Mouse (Mus musculus): Measurements from ENCODE around the gene Tff3. TPM values are rescaled to one million over a fixed set of nuclear protein-coding genes. Genes with fewer than 3 reads are reported as not detected.
A peak's percentile ranks its signal among the peaks of the same experiment; 100 is the strongest.

The Tff3 gene
- polyA plus RNA-seq, 1 experiment from 2014 or later, result 0.45 TPM

DNA sequence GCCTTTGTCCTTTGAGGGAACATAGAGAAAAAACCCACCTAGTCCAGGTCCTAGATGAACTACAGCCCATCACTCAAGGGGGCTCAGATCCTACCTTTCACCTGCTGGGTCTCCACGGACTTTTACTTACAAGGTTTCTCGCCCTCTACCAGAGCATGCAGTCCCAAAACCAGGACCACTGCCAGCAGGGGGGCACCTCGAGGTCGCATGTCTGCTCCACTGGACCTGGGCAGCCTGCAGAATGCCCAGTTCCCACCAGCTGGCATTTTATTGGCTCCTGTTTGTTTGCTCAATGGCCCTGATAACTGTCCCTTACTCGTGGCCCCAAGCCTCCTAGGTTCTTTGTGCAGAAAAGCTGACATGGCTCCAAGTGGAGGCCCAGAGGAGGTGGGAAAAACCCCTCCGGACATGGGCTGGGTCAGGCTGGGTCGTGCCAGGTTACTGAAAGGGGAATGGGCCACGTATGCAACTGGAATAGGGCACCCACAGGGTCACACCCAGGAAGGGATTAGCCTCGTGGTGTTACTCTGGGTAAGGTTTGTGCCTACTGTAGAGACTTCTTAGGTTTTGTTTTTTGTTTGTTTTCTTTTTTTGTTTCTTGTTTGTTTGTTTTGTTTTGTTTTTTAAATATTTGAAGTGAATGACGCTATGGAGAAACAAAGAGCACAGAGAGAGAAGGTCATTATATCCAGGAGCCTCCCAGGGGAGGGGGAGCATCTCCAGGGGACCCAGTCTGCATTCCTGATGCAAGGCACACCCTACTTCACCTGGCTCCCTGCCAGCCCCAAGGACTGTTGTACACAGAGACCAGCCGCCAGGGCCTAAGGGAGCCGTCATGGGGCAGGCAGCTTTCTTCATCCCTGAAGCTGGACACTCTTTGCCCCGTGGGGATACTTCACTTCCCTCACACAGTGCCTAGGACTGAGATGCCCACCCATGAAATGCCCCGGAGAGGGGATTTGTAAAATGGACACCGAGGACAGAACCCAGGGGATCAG lies 14.9 kb upstream of the Tff3 start, which contains the start of gene Tff2:
TSS of gene Tff2 (minus strand) at position 243 of the 998 bp plus-strand sequence.
- Histone ChIP-seq H3K36me3 (no peaks in the 10 kb centered on the region), H3K4me2 (no peak within 1 kb of the TSS), H3K27me3 (no peaks in the 10 kb centered on the region), H3K9me3 (no peaks in the 10 kb centered on the region), H3K9ac (no peak within 1 kb of the TSS), H3K4me1 (no peaks in the 10 kb centered on the region), H3K4me3 (no peak within 1 kb of the TSS), H3K27ac (no peak within 1 kb of the TSS)
- ATAC-seq (ENCODE audit: borderline replicate concordance, extremely low read depth, low FRiP score, low TSS enrichment), result peak; percentile 77; the same call in 1 of the 2 replicates
- WGBS, result 52% methylated on average over 15 of the region's 15 CpGs

DNA sequence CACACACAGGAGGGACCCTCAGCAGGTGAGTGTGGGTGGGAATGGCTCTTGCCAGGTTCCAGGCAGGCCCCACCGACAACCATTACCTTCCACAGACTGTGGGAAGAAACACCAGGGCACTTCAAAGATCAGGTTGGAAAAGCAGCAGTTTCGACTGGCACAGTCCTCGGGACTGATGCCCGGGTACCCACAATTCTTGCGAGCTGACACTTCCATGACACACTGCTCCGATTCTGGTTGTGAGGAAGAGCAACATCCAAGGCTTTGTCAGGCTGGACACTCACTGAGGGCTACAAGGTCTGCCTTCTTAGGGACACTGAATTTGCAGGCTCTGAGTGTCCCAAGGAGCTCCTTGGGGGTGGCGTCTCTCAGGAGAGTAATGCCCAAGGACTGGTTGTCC lies 12.7 kb upstream of the Tff3 start:
- Histone ChIP-seq H3K4me3 (no peak overlapping the region), H3K9me3 (no peaks in the 10 kb centered on the region), H3K27me3 (no peaks in the 10 kb centered on the region), H3K27ac (no peak overlapping the region), H3K9ac (no peak overlapping the region), H3K4me2 (no peak overlapping the region), H3K4me1 (no peaks in the 10 kb centered on the region), H3K36me3 (no peaks in the 10 kb centered on the region)
- ATAC-seq (ENCODE audit: borderline replicate concordance, extremely low read depth, low FRiP score, low TSS enrichment), result no peak
- 88% methylated on average over 7 of the region's 7 CpGs for whole genome bisulfite sequencing

DNA sequence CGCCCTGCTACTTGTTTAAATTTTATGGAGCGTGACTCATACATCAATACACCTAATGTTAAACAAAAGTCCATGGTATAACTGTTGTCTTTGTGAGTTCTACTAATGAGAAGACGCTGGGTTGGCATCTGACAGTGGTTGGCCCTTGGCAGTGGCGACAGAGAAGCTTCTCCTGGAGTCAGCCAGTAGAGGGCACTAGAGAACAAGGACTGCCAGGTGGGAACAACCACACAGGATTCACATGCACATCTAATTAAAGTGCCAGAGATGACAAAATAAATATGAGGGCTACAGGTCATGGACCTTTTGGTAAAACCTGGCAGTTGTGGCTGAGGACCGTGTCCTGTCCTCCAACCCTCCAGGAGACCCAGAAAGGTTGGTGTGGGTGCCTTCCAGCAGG lies 9.0 kb upstream of the Tff3 start:
- Histone ChIP-seq H3K9ac (no peak overlapping the region), H3K4me2 (no peak overlapping the region), H3K36me3 (no peaks in the 10 kb centered on the region), H3K4me1 (no peaks in the 10 kb centered on the region), H3K9me3 (no peaks in the 10 kb centered on the region), H3K27me3 (no peaks in the 10 kb centered on the region), H3K27ac (no peak overlapping the region), H3K4me3 (no peak overlapping the region)
- no peak for ATAC-seq (ENCODE audit: borderline replicate concordance, extremely low read depth, low FRiP score, low TSS enrichment)
- 13% methylated on average over 5 of the region's 5 CpGs for WGBS

DNA sequence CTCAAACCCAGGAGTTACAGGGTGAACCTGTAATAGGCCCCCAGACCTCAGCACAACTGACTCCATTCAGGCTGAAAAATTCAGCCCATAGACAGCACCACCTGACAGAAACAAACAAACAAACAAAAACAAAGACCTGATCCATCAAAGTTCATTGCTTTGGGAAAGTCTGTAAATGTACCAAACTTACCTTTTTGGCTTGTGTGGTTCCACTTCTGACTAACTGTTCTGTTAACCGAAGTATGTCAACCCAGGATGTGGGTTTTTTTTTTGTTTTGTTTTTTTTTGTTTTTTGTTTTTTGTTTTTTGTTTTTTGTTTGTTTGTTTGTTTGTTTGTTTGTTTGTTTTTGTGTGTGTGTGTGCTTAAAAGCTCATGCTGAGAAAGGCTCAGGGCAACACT lies 7.4 kb upstream of the Tff3 start:
- H3K27ac ChIP-seq, result no peak overlapping the region
- H3K4me3 ChIP-seq, result no peak overlapping the region
- WGBS, result 76% methylated on average over 1 of the region's 1 CpGs
- no peaks in the 10 kb centered on the region for H3K9me3 ChIP-seq
- ATAC-seq (ENCODE audit: borderline replicate concordance, extremely low read depth, low FRiP score, low TSS enrichment), result no peak
- H3K4me2 ChIP-seq, result no peak overlapping the region
- no peaks in the 10 kb centered on the region for H3K36me3 ChIP-seq
- no peak overlapping the region for H3K9ac ChIP-seq
- no peaks in the 10 kb centered on the region for H3K27me3 ChIP-seq
- no peaks in the 10 kb centered on the region for H3K4me1 ChIP-seq

DNA sequence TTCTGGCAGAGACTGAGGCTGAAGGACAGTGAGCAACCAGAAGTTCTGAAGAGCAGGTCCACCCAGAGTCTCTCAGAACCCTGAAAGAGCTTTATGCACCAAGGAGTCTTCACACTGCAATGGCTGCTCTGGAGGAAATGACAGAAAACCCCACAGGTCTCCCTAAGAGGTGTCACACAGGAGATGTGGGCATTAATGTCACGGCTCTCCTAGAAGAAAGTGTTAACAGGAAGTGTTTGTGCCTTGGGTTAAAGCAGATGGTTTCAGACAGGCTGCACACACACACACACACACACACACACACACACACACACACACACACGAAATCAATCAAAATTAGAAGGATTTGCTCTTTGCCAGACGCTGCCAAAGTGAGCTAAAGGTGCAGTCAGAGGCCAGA lies 6.8 kb upstream of the Tff3 start:
- no peaks in the 10 kb centered on the region for H3K27me3 ChIP-seq
- no peaks in the 10 kb centered on the region for H3K36me3 ChIP-seq
- no peaks in the 10 kb centered on the region for H3K4me1 ChIP-seq
- WGBS, result 38% methylated on average over 3 of the region's 3 CpGs
- no peak overlapping the region for H3K9ac ChIP-seq
- no peak for ATAC-seq (ENCODE audit: borderline replicate concordance, extremely low read depth, low FRiP score, low TSS enrichment)
- H3K9me3 ChIP-seq, result no peaks in the 10 kb centered on the region
- H3K27ac ChIP-seq, result no peak overlapping the region
- H3K4me2 ChIP-seq, result no peak overlapping the region
- H3K4me3 ChIP-seq, result no peak overlapping the region

DNA sequence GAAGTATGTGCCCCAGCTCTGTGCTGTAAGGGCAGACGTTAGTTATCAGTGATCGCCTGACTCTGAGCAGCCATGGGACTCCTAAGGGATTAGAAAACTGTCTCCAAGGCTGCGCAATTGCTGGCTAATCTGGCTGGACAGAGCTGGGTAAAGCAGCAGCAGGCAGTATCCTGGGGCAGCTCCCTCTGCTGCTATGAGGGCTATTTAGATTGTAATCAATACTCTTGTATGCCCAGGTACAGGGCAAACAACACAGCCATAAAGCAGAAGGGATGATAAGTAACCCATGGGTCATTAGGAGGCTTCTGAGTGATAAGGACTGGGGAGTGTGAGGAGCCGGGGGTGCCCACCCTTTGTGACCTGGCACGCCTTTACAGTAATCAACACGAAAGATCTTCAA lies 5.5 kb upstream of the Tff3 start:
- no peaks in the 10 kb centered on the region for H3K36me3 ChIP-seq
- H3K4me3 ChIP-seq, result no peak overlapping the region
- no peak overlapping the region for H3K4me2 ChIP-seq
- H3K9ac ChIP-seq, result no peak overlapping the region
- H3K9me3 ChIP-seq, result no peaks in the 10 kb centered on the region
- H3K27me3 ChIP-seq, result no peaks in the 10 kb centered on the region
- no peak overlapping the region for H3K27ac ChIP-seq
- WGBS, result 58% methylated on average over 6 of the region's 6 CpGs
- ATAC-seq (ENCODE audit: borderline replicate concordance, extremely low read depth, low FRiP score, low TSS enrichment), result no peak
- H3K4me1 ChIP-seq, result no peaks in the 10 kb centered on the region

DNA sequence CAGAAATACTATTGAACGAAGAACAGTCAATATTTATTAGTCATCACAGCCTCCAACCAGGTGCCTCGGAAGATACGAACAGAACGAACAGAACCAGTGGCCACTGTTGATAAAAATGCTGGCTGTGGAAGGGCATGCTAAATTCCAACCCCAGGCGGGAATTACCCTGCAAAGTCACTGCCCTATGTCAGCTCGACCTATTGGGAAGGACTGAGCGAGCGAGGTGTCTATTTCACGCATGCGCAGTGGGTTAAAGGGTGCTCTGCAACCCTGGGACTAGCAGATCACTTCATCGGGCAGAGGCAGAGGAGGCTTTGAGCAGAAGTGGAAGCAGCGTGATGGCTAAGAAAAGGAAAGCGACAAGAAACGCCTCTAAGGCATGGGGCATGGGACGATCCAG lies 4.3 kb upstream of the Tff3 start:
- Histone ChIP-seq H3K4me3 (no peak overlapping the region), H3K9me3 (no peaks in the 10 kb centered on the region), H3K36me3 (no peaks in the 10 kb centered on the region), H3K27me3 (no peaks in the 10 kb centered on the region), H3K27ac (no peak overlapping the region), H3K9ac (no peak overlapping the region), H3K4me1 (no peaks in the 10 kb centered on the region), H3K4me2 (no peak overlapping the region)
- ATAC-seq (ENCODE audit: borderline replicate concordance, extremely low read depth, low FRiP score, low TSS enrichment), result no peak
- WGBS, result 56% methylated on average over 15 of the region's 15 CpGs

DNA sequence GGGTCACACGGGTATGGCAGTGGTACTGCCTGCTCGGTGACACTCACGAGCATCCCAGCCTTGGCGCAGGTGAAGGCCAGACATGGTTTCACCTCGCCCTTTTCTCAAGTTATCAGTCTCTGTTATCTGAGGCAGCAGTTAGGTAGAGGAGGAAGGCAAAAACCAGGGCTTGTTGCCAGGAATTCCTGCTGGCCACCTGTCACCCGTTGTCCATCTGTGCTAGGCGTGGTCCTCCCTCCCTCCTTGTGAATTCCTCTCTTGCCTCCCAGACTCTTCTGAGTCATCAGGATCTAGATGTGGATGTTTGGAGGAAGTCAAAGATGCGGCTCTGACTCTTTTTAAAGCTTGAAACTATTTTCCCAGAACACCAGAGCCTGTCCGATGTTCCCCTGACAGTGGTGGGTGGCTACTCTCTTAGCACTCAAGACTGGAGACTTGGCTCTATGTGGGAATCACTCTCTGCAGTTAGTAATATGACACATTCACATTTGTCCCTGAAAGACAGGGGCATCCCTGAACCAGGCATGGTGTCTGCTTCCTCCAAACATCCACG lies 1.9 kb upstream of the Tff3 start:
- Histone ChIP-seq H3K27me3 (no peaks in the 10 kb centered on the region), H3K9me3 (no peaks in the 10 kb centered on the region), H3K4me1 (no peaks in the 10 kb centered on the region), H3K4me3 (no peak overlapping the region), H3K9ac (no peak overlapping the region), H3K27ac (no peak overlapping the region), H3K4me2 (no peak overlapping the region), H3K36me3 (no peaks in the 10 kb centered on the region)
- 66% methylated on average over 10 of the region's 10 CpGs for WGBS
- no peak for ATAC-seq (ENCODE audit: borderline replicate concordance, extremely low read depth, low FRiP score, low TSS enrichment)

DNA sequence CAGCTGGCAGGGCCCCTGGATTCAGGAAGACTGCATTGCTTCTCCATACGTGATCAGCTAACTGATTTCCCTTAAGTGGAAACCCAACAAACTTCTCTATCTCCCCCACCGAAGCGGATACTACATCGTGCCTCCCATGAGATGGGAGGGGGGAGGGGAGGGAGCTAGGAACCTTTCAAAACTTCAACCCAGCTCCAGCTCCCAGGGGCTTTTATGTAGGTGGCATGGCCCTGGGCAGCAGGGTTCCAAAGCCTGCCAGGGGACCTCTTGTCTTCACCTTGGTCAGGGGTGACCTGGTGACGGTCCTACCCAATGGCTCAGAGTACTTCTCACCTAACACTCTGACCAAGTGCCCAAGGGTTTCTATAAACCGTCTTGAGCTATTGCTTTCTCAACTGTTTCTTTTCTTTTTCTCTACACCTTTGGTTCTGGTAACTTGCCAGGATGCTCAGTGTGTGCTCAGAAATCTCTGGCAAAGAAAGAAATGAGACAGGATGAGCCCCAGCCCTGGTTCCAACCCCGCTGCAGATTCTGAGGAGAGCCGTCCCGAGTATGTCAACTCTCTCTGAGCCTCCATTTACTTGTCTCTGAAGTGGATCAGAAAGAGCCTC lies 633 bp downstream of the Tff3 start:
- WGBS, result 68% methylated on average over 9 of the region's 9 CpGs

DNA sequence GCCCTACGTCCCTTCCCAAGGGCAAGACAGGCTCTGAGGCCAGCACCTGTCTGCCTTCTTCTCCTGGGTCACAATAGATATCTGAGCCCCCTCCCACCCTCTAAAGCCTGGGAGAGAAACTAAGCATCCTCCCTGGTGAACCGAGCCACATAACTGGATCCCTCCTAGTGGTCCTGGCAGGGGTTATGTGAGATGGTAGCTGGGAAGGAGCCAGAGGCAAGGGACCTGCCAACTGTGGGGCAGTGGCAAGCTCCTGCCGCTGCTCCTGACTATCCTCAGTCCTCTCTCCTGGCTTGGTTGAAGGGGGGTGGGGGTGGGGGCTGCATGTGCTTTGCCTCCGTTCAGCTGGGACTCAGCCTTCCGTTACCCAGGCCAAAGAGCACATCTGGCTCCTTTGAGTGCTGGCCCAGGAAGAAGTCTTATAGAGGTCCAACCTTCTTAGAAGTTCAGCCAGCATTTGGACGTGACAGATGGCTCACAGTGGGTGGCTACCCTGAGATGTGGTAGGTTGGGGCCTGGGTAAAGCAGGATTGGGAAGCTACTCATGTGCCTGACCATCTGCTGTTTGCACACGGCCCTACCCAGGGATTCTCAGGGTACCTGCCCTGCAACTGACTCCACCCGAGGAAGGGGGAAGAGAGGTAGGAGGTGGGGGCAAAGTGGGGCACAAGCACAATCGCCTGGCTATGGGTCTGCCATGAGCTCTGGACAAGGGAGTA lies 3.7 kb downstream of the Tff3 start:
- Histone ChIP-seq H3K27ac (no peak overlapping the region), H3K9ac (no peak overlapping the region), H3K4me2 (no peak overlapping the region), H3K27me3 (no peaks in the 10 kb centered on the region), H3K4me1 (0 out of 2 replicates have a peak, but pooled peaks cover 3% of the 10 kb centered on the region), H3K4me3 (no peak overlapping the region), H3K36me3 (no peaks in the 10 kb centered on the region), H3K9me3 (no peaks in the 10 kb centered on the region)
- WGBS, result 27% methylated on average over 9 of the region's 9 CpGs
- ATAC-seq (ENCODE audit: borderline replicate concordance, extremely low read depth, low FRiP score, low TSS enrichment), result no peak

More for the DNA sequence above, 633 bp downstream of the Tff3 start:
- Histone ChIP-seq H3K4me3 (no peak overlapping the region), H3K4me1 (0 out of 2 replicates have a peak, but pooled peaks cover 3% of the 10 kb centered on the region), H3K4me2 (no peak overlapping the region), H3K9ac (no peak overlapping the region), H3K27me3 (no peaks in the 10 kb centered on the region), H3K9me3 (no peaks in the 10 kb centered on the region), H3K27ac (no peak overlapping the region), H3K36me3 (no peaks in the 10 kb centered on the region)
- no peak for ATAC-seq (ENCODE audit: borderline replicate concordance, extremely low read depth, low FRiP score, low TSS enrichment)

DNA sequence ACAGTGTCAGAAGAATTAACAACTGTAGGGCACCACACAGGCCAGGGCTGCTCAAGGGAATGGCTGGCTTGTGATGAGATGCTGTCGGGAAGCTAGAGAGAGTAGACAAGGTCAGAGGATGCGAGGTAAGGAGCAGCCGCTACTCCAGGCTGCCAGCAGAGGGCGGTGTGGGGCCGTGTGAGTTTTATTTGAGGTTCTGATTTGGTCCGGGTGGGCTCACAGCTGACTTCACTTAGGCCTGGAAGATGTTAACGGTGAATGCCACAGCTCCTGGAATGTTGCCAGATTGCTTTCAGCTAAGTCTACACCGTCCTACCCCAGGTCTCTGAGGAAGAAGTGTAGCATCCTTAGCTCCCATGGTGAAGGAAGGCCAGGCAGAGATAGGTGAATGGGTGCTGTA lies 7.5 kb downstream of the Tff3 start:
- Histone ChIP-seq H3K4me2 (no peak overlapping the region), H3K4me3 (no peak overlapping the region), H3K27ac (no peak overlapping the region), H3K36me3 (no peaks in the 10 kb centered on the region), H3K9ac (no peak overlapping the region), H3K4me1 (0 out of 2 replicates have a peak, but pooled peaks cover 3% of the 10 kb centered on the region), H3K27me3 (no peaks in the 10 kb centered on the region), H3K9me3 (no peaks in the 10 kb centered on the region)
- no peak for ATAC-seq (ENCODE audit: borderline replicate concordance, extremely low read depth, low FRiP score, low TSS enrichment)
- WGBS, result 7% methylated on average over 8 of the region's 8 CpGs

Measured in lung, embryonic 15.5 days (tissue).